Mouse (Mus musculus) embryonic fibroblast, embryonic 13.5 days (primary cell): ENCODE measurements around the gene Fbxo21.

Source experiments
- CTCF ChIP-seq: IDR thresholded peaks from 2 replicates; pipeline ENCODE4 v1.5.1; 2011; ENCODE audit warnings: mild to moderate bottlenecking, control low read depth, low read length, moderate library complexity, borderline replicate concordance; ENCODE audit not compliant: insufficient read depth
- POLR2A ChIP-seq: IDR thresholded peaks from 2 replicates; pipeline ENCODE4 v1.6.1; 2011; ENCODE audit warnings: low read depth, mild to moderate bottlenecking, control low read depth, low read length, moderate library complexity

DNA sequence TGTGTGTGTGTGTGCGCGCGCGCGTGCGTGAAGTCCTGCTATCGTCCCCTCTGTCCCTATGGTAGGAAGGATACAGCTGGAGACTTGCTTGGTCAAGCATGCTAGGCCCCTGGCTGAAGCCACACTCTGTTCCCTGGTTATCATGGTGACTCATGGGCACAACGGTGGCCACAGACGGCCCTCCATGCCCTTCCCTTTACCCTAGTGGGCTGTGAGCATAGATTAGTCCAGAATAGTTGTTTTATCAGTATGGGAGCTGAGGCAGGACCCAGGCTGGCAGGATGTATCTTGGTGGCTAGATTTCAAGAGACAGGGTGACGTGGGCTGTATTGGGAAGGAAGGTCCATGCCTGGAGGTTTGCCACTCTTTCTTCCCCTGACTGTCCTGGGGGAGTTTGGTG lies 82.3 kb downstream of the Fbxo21 start:
- TF ChIP-seq CTCF (no peak), POLR2A (no peak)
